Mouse (Mus musculus): ENCODE data around the gene Il22ra1. TPM values are rescaled to one million over a fixed set of nuclear protein-coding genes. Genes with fewer than 3 reads are reported as not detected.
A peak's percentile ranks its signal among the peaks of the same experiment; 100 is the strongest.

Gene Il22ra1
- total RNA-seq, 2 experiments from 2014 or later = 0.13 to 0.49 TPM

DNA sequence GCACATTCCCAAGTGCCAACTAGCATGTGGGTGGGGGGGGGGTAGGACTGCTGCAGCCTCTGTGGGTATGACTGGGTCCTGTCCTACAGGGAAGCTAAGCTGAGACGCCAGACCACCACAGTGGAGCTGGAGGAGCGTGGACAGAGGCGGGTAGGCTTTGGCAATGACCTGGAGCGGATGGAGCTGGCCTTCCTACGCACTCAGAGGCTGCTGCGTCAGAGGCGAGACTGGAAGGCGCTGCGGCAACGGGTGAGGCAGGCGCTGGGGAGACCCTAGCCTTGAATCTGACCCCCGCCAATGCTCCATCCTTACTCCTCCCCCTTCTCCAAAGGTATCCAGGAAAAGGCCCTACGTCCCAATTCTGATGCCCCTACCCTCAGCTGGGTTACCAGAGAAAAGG, 36.7 kb downstream of the Il22ra1 start:
- no peak for DNase-seq
- intact Hi-C loops (cut with DNase I; ENCODE audit: low total_unique reads) = loop anchor here (1.0 to 5.0 kb wide), 2 partner anchors 40 to 57 kb away; no protein-coding TSS in a partner anchor

DNA sequence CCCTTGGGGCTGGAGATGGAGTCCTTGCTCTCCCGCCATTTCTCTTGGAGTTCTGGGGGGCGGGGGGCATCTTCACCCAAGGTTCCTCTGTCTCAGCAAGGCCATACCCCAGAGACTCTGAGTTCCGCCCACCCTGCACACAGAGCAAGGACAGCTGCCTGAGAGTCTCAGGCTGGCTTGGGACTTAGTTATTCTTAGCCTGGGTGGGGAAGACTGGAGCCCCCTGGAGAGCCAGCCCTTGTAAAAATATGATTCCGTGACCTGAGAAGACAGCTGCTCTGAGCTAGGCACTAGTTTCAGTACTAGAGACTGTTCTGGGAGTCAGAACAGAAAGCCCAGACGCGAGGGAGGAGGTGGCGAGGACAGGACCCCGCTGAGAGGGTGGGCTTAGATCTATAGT, 37.7 kb downstream of the Il22ra1 start:
- intact Hi-C loops (cut with DNase I; ENCODE audit: low total_unique reads) = loop anchor here (5.0 kb wide), 1 partner anchor 58 kb away; no protein-coding TSS in a partner anchor
- no peak for DNase-seq

DNA sequence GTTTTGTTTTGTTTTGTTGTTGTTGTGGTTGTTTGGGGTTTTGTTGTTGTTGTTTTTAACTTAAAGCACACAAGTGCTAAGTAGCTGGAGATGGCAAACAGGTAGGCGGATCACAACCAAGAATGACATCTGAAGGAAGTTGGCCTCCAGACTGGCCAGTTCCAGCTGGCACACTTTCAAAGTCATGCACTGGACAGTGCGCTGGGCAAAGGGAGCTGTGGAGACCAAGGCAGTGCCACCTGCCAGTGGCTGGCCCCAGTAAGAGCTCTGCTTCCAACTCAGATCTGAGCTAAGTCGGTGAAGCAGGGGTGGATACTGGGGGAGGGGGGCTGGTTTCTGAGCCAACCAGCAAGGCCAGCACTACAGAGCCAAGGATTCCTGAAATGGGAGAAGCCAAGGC, 39.0 kb downstream of the Il22ra1 start:
- intact Hi-C loops (cut with DNase I; ENCODE audit: low total_unique reads) = loop anchor here (5.0 kb wide), 1 partner anchor 60 kb away; no protein-coding TSS in a partner anchor
- peak; percentile 54 for DNase-seq

DNA sequence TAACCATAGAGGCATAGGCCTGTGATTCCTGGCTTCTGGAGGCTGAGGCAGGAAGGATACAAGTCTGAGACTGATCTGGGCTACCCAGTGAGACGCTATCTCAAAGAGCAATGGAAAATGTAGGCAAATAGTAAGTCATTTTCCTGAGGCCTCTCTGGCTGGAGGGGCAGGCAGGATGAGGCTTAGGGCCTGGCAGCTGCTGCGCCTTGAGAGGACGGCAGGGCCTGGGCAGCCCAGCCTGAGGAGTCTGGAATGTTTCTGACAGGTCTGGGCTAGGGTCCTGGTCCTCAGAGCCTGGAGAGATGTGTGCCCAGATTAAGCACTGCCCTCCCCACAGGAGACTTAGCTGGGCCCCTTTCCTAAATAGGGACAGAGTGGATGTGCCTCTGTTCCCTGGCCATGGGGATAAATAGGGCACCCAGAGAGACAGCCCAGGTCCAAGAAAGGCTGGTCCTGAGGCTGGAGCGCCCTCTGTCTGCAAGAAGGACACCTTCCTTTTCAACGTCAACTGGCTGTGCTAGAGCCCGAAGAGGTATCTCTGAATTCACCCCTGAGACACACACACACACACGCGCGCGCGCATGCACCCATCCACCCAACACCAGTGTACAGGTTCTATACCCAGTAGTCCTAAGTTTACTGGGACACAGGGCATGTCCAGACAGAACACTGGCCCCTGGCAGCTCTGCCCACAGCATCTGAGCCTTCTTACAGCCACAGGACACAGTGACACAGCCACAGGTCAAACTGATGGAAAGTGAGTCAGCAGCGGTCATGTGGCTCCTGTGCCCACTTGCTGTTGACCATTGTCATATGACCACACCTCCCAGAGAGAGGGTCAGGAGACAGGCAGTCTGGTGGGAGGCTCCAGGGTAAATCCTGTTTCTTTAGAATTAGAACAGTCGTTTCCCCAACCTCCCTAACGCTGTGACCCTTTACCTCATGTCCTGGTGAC, 40.9 kb downstream of the Il22ra1 start:
- peak; percentile 52 for DNase-seq
- intact Hi-C loops (cut with DNase I; ENCODE audit: low total_unique reads) = loop anchor here (5.0 kb wide), 1 partner anchor 62 kb away; no protein-coding TSS in a partner anchor

DNA sequence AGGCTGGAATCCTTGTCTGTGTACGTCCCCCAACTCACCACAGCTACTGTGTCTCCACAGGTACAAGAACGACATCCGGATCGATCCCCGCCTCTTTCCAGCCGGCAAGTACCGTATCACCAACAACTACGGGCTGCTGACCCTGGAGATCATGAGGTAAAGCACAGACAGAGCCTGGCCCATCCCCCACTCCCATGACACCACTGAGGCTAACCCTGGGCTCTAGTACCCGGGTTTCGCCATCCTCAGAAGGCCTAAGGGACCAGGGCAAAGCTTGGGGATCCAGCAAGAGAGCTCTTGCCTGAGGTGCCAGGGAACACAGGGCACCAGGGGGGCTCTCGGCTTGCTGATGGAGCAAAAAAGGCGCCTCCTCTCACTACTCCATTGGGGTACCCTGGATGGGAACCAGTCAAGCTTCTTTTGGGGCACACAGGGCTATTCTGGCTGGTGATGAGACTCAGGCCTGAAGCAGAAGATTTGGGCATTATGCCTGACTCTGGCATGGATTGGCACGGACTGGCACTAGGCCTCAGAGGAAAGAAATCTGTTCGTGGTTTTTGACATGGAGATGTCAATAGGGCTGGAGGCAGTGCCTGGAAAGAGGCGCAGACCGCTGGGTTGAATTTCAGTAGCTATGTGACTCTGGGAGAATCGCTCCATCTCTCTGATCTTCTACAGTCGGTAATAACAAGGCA, 42.8 kb downstream of the Il22ra1 start:
- intact Hi-C loops (cut with DNase I; ENCODE audit: low total_unique reads) = no loop called here
- DNase-seq = no peak

DNA sequence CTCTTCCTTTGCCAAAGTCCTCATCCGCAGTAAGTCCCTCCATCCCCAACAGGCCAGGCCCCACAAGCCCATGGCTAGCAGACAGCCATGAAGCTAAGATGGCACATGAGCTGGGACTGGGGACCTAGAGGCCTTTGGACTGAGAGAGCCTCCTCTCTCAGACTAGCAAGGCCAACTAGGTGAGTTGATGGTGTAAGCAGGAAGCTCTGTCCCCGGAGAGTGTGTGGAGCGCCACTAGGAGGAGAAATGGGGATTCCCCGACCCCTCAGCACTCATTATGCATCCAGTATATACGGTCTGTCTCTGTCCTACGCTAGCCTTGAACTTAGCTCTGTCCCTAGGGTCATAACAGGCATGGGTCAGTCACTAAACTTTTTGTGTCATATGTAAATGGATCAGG, 43.6 kb downstream of the Il22ra1 start:
- no peak for DNase-seq
- intact Hi-C loops (cut with DNase I; ENCODE audit: low total_unique reads) = no loop called here

DNA sequence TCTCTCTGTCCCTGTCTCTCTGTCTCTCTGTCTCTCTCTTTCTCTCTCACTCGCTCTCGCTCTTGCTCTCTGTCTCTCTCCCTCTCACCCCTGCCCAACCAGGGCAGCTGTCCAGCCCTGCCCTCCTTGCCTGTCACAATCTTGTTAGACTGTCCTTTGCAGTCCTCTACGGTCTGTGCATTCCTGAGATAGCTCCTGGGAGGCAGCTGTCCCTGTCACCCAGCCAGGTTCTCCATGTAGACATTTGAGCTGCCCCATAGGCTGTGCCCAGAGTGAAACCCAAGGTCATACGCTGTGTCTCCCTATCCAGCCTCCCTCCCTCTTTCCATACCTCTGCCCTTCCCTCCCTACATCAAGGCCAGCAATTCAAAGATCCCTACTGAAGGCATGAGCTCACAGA, 44.7 kb downstream of the Il22ra1 start:
- DNase-seq = peak; percentile 64
- intact Hi-C loops (cut with DNase I; ENCODE audit: low total_unique reads) = no loop called here

DNA sequence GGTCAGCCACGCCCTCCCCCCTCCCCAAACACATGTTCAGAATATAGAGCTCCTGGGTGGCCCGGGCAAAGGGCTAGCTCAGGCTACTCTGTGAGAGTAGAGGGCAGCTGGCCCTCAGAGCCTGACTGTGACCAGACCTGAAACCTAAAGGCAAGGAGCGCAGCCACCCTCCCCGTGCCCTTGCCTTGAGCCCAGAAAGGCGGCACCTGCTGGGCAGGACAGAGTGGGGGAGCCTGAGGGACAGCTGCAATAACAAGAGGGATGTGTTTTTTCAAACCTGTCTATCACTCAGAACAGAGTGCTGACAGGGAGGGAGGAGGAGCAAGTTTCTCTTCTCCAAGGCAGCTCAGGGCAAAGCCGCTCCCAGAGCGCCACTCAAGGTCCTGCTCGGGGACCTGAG, 46.5 kb downstream of the Il22ra1 start:
- no peak for DNase-seq
- intact Hi-C loops (cut with DNase I; ENCODE audit: low total_unique reads) = no loop called here

DNA sequence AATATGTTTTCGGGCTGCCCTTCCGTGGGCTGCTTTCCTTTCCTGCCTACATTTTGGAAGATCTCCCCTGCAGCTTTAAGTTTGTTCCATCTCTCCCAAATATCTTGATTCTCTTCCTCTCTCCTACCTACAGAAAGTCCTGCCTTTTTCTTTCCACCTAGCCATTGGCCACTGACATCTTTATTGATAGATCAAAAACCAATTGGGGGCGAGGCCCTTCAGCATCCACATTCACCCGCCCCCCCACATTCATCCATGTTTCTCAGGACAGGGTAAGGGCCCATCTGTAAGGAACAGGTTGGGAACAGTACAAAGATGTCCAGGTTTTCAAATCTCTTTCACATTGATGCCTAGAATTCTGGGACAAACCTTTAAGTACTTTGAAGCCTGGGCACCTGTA, 48.9 kb downstream of the Il22ra1 start:
- DNase-seq = no peak

DNA sequence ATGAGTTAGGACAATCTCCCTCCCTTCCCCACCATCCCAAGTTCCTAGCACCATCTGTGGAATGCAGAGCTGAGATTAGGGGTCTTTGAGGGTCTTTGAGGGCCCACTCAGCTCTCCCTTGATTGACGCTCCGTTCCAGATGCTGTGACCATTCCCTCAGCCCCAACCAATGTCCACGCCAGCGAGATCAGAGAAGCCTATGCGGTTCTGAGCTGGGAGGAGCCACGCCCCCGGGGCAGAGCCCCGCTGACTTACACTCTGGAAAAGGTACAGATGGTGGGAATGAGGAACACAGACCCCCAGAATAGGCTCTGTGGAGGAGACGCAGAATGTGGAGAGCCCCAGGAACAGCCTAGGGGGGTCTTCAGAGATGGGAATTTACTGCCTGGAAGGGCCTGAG, 51.7 kb downstream of the Il22ra1 start:
- intact Hi-C loops (cut with DNase I; ENCODE audit: low total_unique reads) = no loop called here
- DNase-seq = no peak

More for the DNA sequence above, 48.9 kb downstream of the Il22ra1 start:
- intact Hi-C loops (cut with DNase I; ENCODE audit: low total_unique reads) = no loop called here

DNA sequence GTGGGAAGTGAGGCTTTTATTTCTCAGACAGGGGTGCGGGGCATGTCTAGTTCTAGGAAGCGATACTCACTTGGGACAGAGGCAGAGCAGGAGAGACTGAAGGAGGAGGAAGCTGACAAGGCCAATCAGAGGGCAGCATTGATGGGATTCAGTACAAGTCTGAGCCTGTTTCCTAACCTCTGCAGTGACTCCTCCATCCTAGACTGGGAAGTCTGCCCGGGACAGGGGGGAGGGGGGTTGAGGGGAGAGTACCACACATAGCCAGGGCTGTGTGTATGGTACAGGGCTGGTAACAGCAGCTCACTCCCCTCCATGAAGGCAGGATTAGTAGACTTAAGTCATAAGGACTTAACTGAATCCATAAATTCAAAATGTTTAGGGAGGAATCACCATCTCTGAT, 52.3 kb downstream of the Il22ra1 start:
- no peak for DNase-seq
- intact Hi-C loops (cut with DNase I; ENCODE audit: low total_unique reads) = no loop called here

DNA sequence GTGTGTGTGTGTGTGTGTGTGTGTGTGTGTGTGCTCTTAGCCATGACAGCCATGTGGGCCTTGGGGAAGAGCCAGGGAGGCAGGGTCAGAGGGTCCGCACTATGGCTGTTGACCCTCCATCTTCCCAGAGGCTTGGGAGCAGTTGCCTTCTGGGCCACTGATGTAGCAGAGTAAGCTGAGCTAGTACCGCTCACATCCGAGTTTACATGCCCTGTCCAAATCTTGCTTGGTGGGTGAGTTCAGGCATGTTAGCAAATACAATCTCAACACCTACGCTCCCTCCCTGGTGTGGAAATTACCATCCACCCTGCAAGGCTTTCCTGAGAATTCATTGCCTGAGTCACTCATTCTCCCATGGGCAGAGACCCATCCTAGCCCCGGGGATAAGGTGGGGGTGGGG, 53.3 kb downstream of the Il22ra1 start:
- no peak for DNase-seq
- intact Hi-C loops (cut with DNase I; ENCODE audit: low total_unique reads) = no loop called here

DNA sequence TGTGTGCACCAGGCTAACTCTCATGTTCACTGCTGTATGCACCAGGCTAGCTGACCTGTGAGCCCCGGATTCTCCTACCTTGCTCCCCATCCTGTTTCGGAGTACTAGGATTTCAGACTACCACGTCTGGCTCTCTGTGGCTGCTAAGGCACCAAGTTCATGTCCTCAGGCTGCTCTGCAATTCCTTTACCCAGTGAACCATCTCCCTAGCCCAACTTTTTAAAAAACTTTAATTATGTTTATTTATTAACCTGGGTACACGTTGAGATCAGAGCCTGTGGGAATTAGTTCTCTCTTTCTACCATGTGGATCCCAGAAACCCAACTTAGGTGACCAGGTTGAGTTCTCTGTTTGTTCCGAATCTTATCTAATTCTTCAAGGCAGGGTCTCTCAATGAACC, 58.6 kb downstream of the Il22ra1 start:
- intact Hi-C loops (cut with DNase I; ENCODE audit: low total_unique reads) = no loop called here
- no peak for DNase-seq

DNA sequence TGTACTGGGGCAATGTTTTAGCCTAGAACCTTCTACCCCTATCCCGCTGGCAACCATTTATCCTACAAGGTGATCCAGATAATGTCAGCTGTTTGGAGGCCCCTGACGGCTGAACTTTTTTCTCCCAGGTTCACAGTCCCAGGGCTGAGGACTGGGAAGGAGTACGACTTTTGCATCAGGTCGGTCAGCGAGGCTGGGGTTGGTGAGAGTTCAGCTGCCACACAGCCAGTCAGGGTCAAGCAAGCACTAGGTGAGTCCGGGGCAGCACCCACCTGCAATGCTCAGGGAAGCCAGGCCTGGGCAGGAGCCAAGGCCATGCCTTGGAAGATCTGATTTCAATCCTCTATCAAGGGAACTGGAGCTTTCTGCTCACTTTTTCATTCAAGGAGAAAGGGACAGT, 59.3 kb downstream of the Il22ra1 start:
- intact Hi-C loops (cut with DNase I; ENCODE audit: low total_unique reads) = no loop called here
- DNase-seq = no peak

DNA sequence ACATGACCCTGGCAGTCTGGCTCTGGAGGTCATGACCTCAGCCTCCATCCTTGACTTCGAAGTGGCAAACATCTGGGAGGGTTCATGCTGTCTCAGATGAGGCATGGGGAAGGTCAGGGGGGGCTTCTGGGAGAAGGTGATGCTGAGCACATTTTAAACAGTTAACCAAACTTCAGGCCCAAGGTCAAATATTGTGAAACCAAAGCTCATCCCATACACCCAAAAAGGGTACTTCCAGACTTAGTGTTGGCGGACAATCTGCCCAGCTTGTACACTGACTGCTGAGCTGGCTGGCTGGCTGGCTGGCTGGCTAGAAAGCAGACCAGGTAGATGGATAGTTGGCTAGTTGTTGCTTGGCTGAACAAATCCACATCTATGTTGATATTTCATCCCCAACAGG, 61.2 kb downstream of the Il22ra1 start:
- DNase-seq = no peak
- intact Hi-C loops (cut with DNase I; ENCODE audit: low total_unique reads) = no loop called here

DNA sequence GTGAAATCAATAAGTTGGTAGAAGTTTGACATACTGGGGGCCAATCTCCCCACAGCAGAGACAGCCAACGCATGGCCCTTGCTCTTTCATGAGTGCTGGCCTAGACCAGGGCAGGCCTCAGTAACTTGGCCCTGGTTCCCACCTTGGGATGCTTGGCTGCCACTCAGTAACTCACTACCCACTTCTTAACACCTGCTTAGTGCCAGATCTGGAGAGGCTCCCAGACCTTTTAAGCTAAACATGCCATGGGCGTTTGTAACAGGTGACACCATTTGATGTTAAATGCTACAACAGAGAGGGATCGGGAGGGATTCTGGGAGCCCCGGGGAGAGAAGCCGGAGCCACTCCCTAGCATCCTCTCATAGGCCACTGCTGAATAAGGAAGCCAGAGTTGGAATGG, 64.8 kb downstream of the Il22ra1 start:
- no peak for DNase-seq
- intact Hi-C loops (cut with DNase I; ENCODE audit: low total_unique reads) = no loop called here

DNA sequence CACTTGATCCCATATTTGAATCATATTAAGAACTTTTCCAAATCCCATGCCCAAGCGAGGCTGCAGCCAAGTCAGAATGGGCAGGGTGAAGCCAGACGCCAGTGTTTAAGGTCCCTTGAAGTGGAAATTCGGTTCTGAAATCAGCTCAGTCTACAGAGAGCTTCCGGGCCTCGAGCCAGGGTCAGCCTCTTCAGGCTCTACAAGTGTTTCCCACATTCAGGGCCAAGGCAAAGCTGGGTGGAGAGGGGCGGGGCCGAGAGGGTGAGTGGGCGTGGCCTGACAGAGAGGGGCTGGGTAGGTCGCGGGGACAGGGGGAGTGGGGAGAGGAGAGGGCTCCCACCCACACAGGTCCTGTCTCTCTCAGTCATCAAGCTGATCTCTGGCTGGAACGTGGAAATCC, 70.0 kb downstream of the Il22ra1 start:
- peak; percentile 65 for DNase-seq
- intact Hi-C loops (cut with DNase I; ENCODE audit: low total_unique reads) = no loop called here

DNA sequence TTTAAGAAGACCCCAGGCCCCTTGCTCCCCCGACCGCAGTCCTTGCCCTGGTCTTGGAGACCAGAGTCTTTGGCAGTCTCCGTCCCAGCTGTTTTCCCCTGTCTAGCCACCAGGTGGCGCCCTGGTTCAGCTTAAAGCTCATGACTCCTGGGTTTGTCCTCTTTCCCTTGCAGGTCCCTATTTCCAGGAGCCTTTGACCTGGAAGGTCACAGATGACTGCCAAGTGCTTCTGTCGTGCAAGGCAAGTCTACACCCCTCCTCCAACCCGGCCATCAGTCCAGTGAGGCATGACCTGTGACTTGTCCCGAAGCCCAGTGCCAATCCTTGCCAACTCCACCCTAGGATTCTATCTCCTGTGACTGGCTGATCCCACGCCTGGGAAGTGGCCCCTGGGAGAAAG, 73.6 kb downstream of the Il22ra1 start:
- DNase-seq = peak; percentile 87
- intact Hi-C loops (cut with DNase I; ENCODE audit: low total_unique reads) = loop anchor here (5.0 kb wide), 1 partner anchor 81 kb away; no protein-coding TSS in a partner anchor
